Mouse (Mus musculus): ENCODE measurements around the gene Prl8a6. TPM values are rescaled to one million over a fixed set of nuclear protein-coding genes. Genes with fewer than 3 reads are reported as not detected.

Gene Prl8a6
- not detected for total RNA-seq (2021)

- intact Hi-C loops (cut with DNase I), result no loop called here
- no peak for DNase-seq
Observed at GRCm38 (mm10) chr13:27438588-27438987, at the start of gene Prl8a6. Gene Prl8a6 (minus strand): TSS chr13:27438688.

DNA sequence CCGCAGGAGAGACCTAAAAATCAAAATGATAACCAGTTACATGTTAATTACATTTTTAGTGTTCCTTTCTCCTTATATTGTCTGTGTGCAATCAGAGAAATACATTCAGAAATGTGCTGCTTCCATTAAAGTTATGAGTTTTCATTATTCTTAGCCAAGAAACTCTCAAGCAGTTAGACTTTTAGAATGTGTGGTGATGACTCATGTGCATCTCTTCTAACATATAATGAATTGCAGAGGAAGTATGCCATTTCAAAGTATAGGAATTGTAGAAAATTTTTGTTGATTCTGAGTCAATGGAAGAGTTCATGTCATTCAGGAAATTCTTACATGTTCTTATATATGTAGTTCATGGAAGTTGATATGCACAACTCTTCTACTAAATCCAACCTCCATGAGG is 5.3 kb downstream of the Prl8a6 start:
- DNase-seq, result no peak
- intact Hi-C loops (cut with DNase I), result no loop called here

- no peak for DNase-seq
- intact Hi-C loops (cut with DNase I), result no loop called here
Observed at GRCm38 (mm10) chr13:27413640-27414039, 24.8 kb downstream of the Prl8a6 start.

- DNase-seq, result no peak
- intact Hi-C loops (cut with DNase I), result no loop called here
Observed at GRCm38 (mm10) chr13:27399061-27399724, 39.3 kb downstream of the Prl8a6 start.

GRCm38 (mm10) chr13:27390746-27391145 is 47.7 kb downstream of the Prl8a6 start, which contains the start of gene Prl2b1:
Gene Prl2b1 (minus strand): TSS chr13:27390846.
- no peak for DNase-seq
- intact Hi-C loops (cut with DNase I), result no loop called here

Other genes with a start within 250 kb of the Prl8a6 start
- gene Prl3c1, start 242.0 kb downstream of the Prl8a6 start, total RNA-seq (2021), result not detected
- gene Prl3b1, start 196.8 kb downstream of the Prl8a6 start, total RNA-seq (2021), result not detected
- not detected for gene Prl3a1, start 179.3 kb downstream of the Prl8a6 start, total RNA-seq (2021)
- gene Prl6a1, start 126.1 kb downstream of the Prl8a6 start, total RNA-seq (2021), result not detected
- gene Prl8a2, start 93.0 kb downstream of the Prl8a6 start, total RNA-seq (2021), result not detected
- gene Prl2b1, start 47.8 kb downstream of the Prl8a6 start, total RNA-seq (2021), result not detected
- gene Prl8a8, start 74.5 kb upstream of the Prl8a6 start, total RNA-seq (2021), result not detected
- gene Prl8a9, start 125.9 kb upstream of the Prl8a6 start, total RNA-seq (2021), result not detected
- not detected for gene Prl8a1, start 143.5 kb upstream of the Prl8a6 start, total RNA-seq (2021)
- not detected for gene Prl7b1, start 171.9 kb upstream of the Prl8a6 start, total RNA-seq (2021)
- gene Prl7a1, start 203.8 kb upstream of the Prl8a6 start, total RNA-seq (2021), result not detected
- gene Prl7a2, start 229.3 kb upstream of the Prl8a6 start, total RNA-seq (2021), result not detected

All from heart, postnatal 10 days (tissue).